Comparison of ENCODE assay signal across 16 mouse cellular contexts in the genomic region with DNA sequence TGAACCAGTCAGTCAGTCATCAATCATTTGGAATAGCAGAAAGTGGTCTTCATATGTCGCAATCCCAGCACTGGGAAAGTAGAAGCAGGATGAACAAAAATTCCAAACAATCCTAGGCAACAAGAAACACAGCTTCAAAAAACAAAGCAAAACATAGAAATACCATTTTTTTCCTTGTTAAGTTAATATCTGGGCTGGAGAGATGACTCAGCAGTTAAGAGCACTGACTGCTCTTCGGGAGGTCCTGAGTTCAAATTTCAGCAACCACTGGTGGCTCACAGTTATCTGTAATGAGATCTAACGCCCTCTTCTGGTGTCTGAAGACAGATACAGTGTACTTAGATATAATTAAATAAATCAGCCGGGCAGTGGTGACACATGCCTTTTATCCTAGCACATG.
"Had no signal": no experiment of that assay in that cellular context is flagged by ENCODE, and none has a peak within 500 bp of the region (broad histone marks: within the 10 kb centered on the region; RNA-seq: fewer than 3 reads in every experiment).

No protein-coding gene starts in this region.

- H3K4me3 ChIP-seq: limb, embryonic 10.5 days; megakaryocyte, embryonic 14.5 days; midbrain, embryonic 15.5 days; neural tube, embryonic 13.5 days; stomach, embryonic 15.5 days had no signal

- DNase-seq: kidney, adult 11 months; kidney, adult 9 months; kidney, postnatal 36 days; lung, adult 2 months; lung, postnatal 10 days; retina, postnatal 1 day; thymus, adult 2 months; thymus, postnatal 25 days had no signal

- H3K27ac ChIP-seq: kidney, postnatal 0 days; limb, embryonic 10.5 days; midbrain, embryonic 15.5 days; neural tube, embryonic 13.5 days; stomach, embryonic 15.5 days had no signal

- H3K9me3 ChIP-seq: limb, embryonic 10.5 days; midbrain, embryonic 15.5 days; neural tube, embryonic 13.5 days; stomach, embryonic 15.5 days had no signal

- ATAC-seq: midbrain, embryonic 15.5 days had no signal

- H3K27me3 ChIP-seq: megakaryocyte, embryonic 14.5 days; midbrain, embryonic 15.5 days; neural tube, embryonic 13.5 days; stomach, embryonic 15.5 days had no signal

- H3K4me2 ChIP-seq: midbrain, embryonic 11.5 days; midbrain, embryonic 15.5 days; neural tube, embryonic 13.5 days; stomach, embryonic 15.5 days had no signal

- H3K36me3 ChIP-seq: limb, embryonic 10.5 days; midbrain, embryonic 15.5 days; neural tube, embryonic 13.5 days; stomach, embryonic 15.5 days had no signal

- H3K4me1 ChIP-seq: limb, embryonic 10.5 days; midbrain, embryonic 15.5 days; neural tube, embryonic 13.5 days; stomach, embryonic 15.5 days had no signal

- H3K9ac ChIP-seq: liver, embryonic 14.5 days; midbrain, embryonic 15.5 days; neural tube, embryonic 13.5 days; stomach, embryonic 15.5 days had no signal
